Mouse (Mus musculus) kidney, embryonic 14.5 days (tissue): ENCODE measurements around the gene Rmnd1. TPM values are rescaled to one million over a fixed set of nuclear protein-coding genes. Genes with fewer than 3 reads are reported as not detected.

Source experiments
- ATAC-seq: fragments of 200-750 bp; cut with Nextera tagmentation; 2 replicates; pipeline ENCODE4 v1.8.0; 2017; ENCODE audit warnings: moderate number of reproducible peaks, mild to moderate bottlenecking, moderate TSS enrichment, moderate library complexity; ENCODE audit not compliant: low FRiP score, low TSS enrichment
- H3K27ac ChIP-seq: fragments of 300-500 bp; sonication (generic); 2 replicates; pipeline ENCODE4 v1.5.1; 2014; ENCODE audit warnings: low read depth, mild to moderate bottlenecking, low read length, moderate library complexity, mixed read lengths
- H3K27me3 ChIP-seq: fragments of 300-500 bp; sonication (generic); 2 replicates; pipeline ENCODE4 v1.6.1; 2014; ENCODE audit warnings: mild to moderate bottlenecking, low read length; ENCODE audit not compliant: control insufficient read depth, insufficient read depth
- H3K36me3 ChIP-seq: fragments of 300-500 bp; sonication (generic); 2 replicates; pipeline ENCODE4 v1.6.1; 2014; ENCODE audit warnings: low read length, mixed read lengths; ENCODE audit not compliant: control insufficient read depth, insufficient read depth
- H3K4me1 ChIP-seq: fragments of 300-500 bp; sonication (generic); 2 replicates; pipeline ENCODE4 v1.6.1; 2014; ENCODE audit warnings: low read length, mixed read lengths; ENCODE audit not compliant: control insufficient read depth, insufficient read depth
- H3K4me2 ChIP-seq: fragments of 300-500 bp; sonication (generic); replicated peaks from 2 replicates; pipeline ENCODE4 v1.6.1; 2014; ENCODE audit warnings: low read depth, mild to moderate bottlenecking, low read length
- H3K4me3 ChIP-seq: fragments of 300-500 bp; sonication (generic); 2 replicates; pipeline ENCODE4 v1.5.1; 2014; ENCODE audit warnings: mild to moderate bottlenecking, low read length
- H3K9ac ChIP-seq: fragments of 300-500 bp; sonication (generic); 2 replicates; pipeline ENCODE4 v1.6.1; 2014; ENCODE audit warnings: low read depth, mild to moderate bottlenecking, low read length, moderate library complexity
- H3K9me3 ChIP-seq: fragments of 300-500 bp; sonication (generic); 2 replicates; pipeline ENCODE4 v1.6.1; 2016; ENCODE audit warnings: low read length; ENCODE audit not compliant: control insufficient read depth
- whole genome bisulfite sequencing: fragments of 180-500 bp; shearing (Covaris S2); extraction: QIAGEN DNeasy Blood & Tissue Kit; methylation state at CpG from one replicate; pipeline ENCODE4 v1.1.7; 2014; 5-methylcytosine and 5-hydroxymethylcytosine counted together
- polyA plus RNA-seq: library from polyadenylated mRNA; unstranded; fragments of >200 nt; fragmentation: Nextera tagmentation; extraction: Ambion mirVana; gene quantifications from 2 replicates; pipeline ENCODE4 v1.2.1, GENCODE M21; 2014

Gene Rmnd1
- 56.4 and 61.3 TPM in 2 replicates for polyA plus RNA-seq

- Histone ChIP-seq H3K9me3 (no peaks in the 10 kb centered on the region), H3K27me3 (no peaks in the 10 kb centered on the region), H3K4me3 (peak within 1 kb of the TSS; percentile 54), H3K27ac (peak within 1 kb of the TSS; percentile 78), H3K4me1 (peaks cover 11% of the 10 kb centered on the region), H3K36me3 (peaks cover 17% of the 10 kb centered on the region), H3K9ac (peak within 1 kb of the TSS; percentile 80), H3K4me2 (peak within 1 kb of the TSS; percentile 74)
- peak; percentile 94 for ATAC-seq
- under 1% methylated on average over 70 of the region's 75 CpGs for WGBS
These were observed at the start of gene Rmnd1, which contains the start of gene Armt1 for GRCm38 (mm10) chr10:4432123-4432931. TSS of gene Rmnd1 (minus strand) at chr10:4432388. TSS of gene Armt1 (plus strand) at chr10:4432467.

DNA sequence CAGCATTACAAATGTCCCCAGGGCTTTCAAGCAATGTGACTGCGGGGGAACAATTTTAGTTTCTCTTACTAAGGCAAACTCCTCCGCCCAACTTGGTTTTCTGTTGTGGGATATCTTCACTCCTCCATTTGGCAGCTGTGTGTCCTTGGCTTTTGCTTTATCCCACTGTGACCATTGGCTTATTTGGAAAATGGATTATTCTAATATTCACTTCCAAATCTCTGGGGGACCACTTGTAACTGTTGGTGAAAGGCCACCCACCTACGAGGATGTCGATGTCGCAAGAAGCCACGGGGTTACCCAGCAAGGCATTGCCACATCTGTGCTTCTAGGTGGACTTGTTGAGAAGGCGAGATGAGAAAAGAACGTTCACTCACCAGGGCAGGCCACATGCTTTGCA is 49.5 kb upstream of the Rmnd1 start:
- H3K4me3 ChIP-seq = no peak overlapping the region
- H3K27ac ChIP-seq = no peak overlapping the region
- ATAC-seq = no peak
- no peaks in the 10 kb centered on the region for H3K36me3 ChIP-seq
- WGBS = 87% methylated on average over 8 of the region's 8 CpGs
- H3K9me3 ChIP-seq = no peaks in the 10 kb centered on the region
- no peaks in the 10 kb centered on the region for H3K27me3 ChIP-seq
- H3K4me2 ChIP-seq = no peak overlapping the region
- no peak overlapping the region for H3K9ac ChIP-seq
- H3K4me1 ChIP-seq = peaks cover 4% of the 10 kb centered on the region; the same call in 1 of the 2 replicates

GRCm38 (mm10) chr10:4480929-4481328 is 48.7 kb upstream of the Rmnd1 start:
- no peak for ATAC-seq
- Histone ChIP-seq H3K27ac (no peak overlapping the region), H3K9ac (no peak overlapping the region), H3K9me3 (no peaks in the 10 kb centered on the region), H3K27me3 (no peaks in the 10 kb centered on the region), H3K4me3 (no peak overlapping the region), H3K4me1 (peaks cover 4% of the 10 kb centered on the region; the same call in 1 of the 2 replicates), H3K36me3 (no peaks in the 10 kb centered on the region), H3K4me2 (no peak overlapping the region)
- WGBS = 43% methylated on average over 3 of the region's 3 CpGs

DNA sequence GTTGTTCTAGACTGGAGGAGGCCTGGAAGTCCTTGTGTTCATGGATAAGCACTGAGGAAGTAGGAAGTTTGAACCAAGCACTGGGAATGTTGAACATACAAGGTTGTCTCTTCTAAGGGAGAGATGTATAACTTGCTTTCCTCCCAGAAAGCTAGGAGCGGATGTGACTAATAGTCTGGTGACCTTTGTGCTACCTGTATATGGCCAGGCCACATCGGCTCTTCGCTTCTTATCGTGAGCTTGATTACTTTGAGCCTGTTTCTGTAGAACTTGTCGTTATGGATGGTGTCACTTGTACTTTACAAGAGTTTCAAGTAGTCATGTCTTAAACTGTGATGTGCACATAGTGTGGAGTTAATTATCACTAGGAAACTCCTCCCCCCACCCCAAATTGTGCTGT is 44.4 kb upstream of the Rmnd1 start:
- no peak overlapping the region for H3K4me3 ChIP-seq
- no peak overlapping the region for H3K27ac ChIP-seq
- no peak overlapping the region for H3K4me2 ChIP-seq
- no peak overlapping the region for H3K9ac ChIP-seq
- no peaks in the 10 kb centered on the region for H3K36me3 ChIP-seq
- no peaks in the 10 kb centered on the region for H3K4me1 ChIP-seq
- H3K27me3 ChIP-seq = no peaks in the 10 kb centered on the region
- H3K9me3 ChIP-seq = no peaks in the 10 kb centered on the region
- 91% methylated on average over 5 of the region's 5 CpGs for WGBS
- ATAC-seq = no peak

GRCm38 (mm10) chr10:4475431-4475830 is 43.2 kb upstream of the Rmnd1 start:
- Histone ChIP-seq H3K4me3 (no peak overlapping the region), H3K9ac (no peak overlapping the region), H3K27me3 (no peaks in the 10 kb centered on the region), H3K27ac (no peak overlapping the region), H3K9me3 (no peaks in the 10 kb centered on the region), H3K4me1 (no peaks in the 10 kb centered on the region), H3K36me3 (no peaks in the 10 kb centered on the region), H3K4me2 (no peak overlapping the region)
- 92% methylated on average over 3 of the region's 3 CpGs for WGBS
- no peak for ATAC-seq

- Histone ChIP-seq H3K27ac (no peak overlapping the region), H3K4me2 (no peak overlapping the region), H3K27me3 (no peaks in the 10 kb centered on the region), H3K9ac (no peak overlapping the region), H3K4me3 (no peak overlapping the region), H3K9me3 (no peaks in the 10 kb centered on the region), H3K36me3 (no peaks in the 10 kb centered on the region), H3K4me1 (no peaks in the 10 kb centered on the region)
- 88% methylated on average over 11 of the region's 11 CpGs for WGBS
- ATAC-seq = no peak
These were observed 41.4 kb upstream of the Rmnd1 start for GRCm38 (mm10) chr10:4473591-4473993.

GRCm38 (mm10) chr10:4469406-4469805 is 37.2 kb upstream of the Rmnd1 start:
- Histone ChIP-seq H3K36me3 (no peaks in the 10 kb centered on the region), H3K4me2 (no peak overlapping the region), H3K9me3 (no peaks in the 10 kb centered on the region), H3K9ac (no peak overlapping the region), H3K4me3 (no peak overlapping the region), H3K27me3 (no peaks in the 10 kb centered on the region), H3K27ac (no peak overlapping the region), H3K4me1 (no peaks in the 10 kb centered on the region)
- 80% methylated on average over 3 of the region's 3 CpGs for WGBS
- ATAC-seq = no peak

DNA sequence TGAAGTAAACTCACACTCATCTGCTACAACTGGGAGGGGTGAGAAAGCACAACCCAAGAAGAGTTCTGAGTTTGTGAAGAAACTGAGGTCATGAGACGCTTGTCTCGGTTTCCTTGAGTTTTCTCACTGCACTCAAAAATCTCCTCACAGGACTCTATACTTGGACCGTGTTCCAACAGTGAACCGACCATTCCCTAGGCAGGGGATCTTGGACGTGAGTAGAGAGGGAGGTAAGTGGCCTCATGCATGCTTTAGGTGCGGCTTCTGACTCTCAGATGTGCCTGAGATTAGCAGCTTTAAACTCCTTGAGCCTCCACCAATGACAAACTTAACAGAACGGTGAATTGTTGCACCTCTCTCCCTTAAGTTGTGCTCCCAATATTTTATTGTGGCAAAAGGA is 33.6 kb upstream of the Rmnd1 start:
- Histone ChIP-seq H3K9ac (no peak overlapping the region), H3K27ac (no peak overlapping the region), H3K36me3 (no peaks in the 10 kb centered on the region), H3K4me3 (no peak overlapping the region), H3K4me2 (no peak overlapping the region), H3K27me3 (no peaks in the 10 kb centered on the region), H3K9me3 (no peaks in the 10 kb centered on the region), H3K4me1 (no peaks in the 10 kb centered on the region)
- WGBS = 75% methylated on average over 7 of the region's 7 CpGs
- no peak for ATAC-seq

DNA sequence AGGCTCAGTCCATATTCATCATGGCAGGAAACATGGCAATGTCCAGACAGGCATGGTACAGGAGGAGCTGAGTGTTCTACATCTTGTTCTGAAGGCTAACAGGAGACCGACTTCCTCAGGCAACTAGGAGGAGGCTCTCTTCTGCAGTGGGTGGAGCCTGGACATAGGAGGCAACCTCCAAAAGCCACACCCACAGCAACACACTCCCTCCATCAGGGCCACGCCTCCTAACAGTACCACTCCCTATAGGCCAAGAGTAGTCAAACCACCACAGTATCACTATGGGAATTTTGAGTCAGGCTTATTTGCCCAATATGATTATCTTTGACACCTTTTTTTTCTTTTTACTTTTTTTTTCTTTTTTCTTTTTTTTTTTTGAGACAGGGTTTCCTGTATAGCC is 28.0 kb upstream of the Rmnd1 start:
- H3K27me3 ChIP-seq = no peaks in the 10 kb centered on the region
- no peak overlapping the region for H3K4me2 ChIP-seq
- H3K27ac ChIP-seq = no peak overlapping the region
- peaks cover 6% of the 10 kb centered on the region for H3K36me3 ChIP-seq
- H3K9ac ChIP-seq = no peak overlapping the region
- no peak for ATAC-seq
- H3K4me3 ChIP-seq = no peak overlapping the region
- WGBS = 93% methylated on average over 2 of the region's 2 CpGs
- H3K4me1 ChIP-seq = no peaks in the 10 kb centered on the region
- H3K9me3 ChIP-seq = no peaks in the 10 kb centered on the region; the same call in 1 of the 2 replicates
